Mouse (Mus musculus) neural tube, postnatal 0 days (tissue): ENCODE results near the gene Magoh. TPM values are rescaled to one million over a fixed set of nuclear protein-coding genes. Genes with fewer than 3 reads are reported as not detected.

Experiments
- polyA plus RNA-seq: library from polyadenylated mRNA; unstranded; fragments of >200 nt; fragmentation: Nextera tagmentation; extraction: Ambion mirVana; gene quantifications from 2 replicates; pipeline ENCODE4 v1.2.1, GENCODE M21; 2015

Gene Magoh
- 101 and 108 TPM in 2 replicates for polyA plus RNA-seq

GRCm38 (mm10) chr4:107879254-107880050 is at the start of gene Magoh:
Gene Magoh (plus strand): TSS chr4:107879755.

GRCm38 (mm10) chr4:107889731-107890432 is 10.3 kb downstream of the Magoh start, which contains the start of gene 0610037L13Rik:
Gene 0610037L13Rik (plus strand): TSS chr4:107889813.

GRCm38 (mm10) chr4:107923145-107923802 is 43.7 kb downstream of the Magoh start, which contains the start of gene Cpt2:
Gene Cpt2 (minus strand): TSS chr4:107923610.

Other genes with a start within 250 kb of the Magoh start
- gene Dmrtb1, start 195.5 kb upstream of the Magoh start, polyA plus RNA-seq: 6.7 and 7.5 TPM in 2 replicates
- gene Lrp8, start 77.5 kb upstream of the Magoh start, polyA plus RNA-seq: 41.2 and 49.3 TPM in 2 replicates
- gene 0610037L13Rik, start 10.1 kb downstream of the Magoh start, polyA plus RNA-seq: 110 and 113 TPM in 2 replicates
- gene Cpt2, start 43.9 kb downstream of the Magoh start, polyA plus RNA-seq: 13.4 and 13.8 TPM in 2 replicates
- not detected in 2 replicates for gene Slc1a7, start 88.6 kb downstream of the Magoh start, polyA plus RNA-seq
- gene Podn, start 216.7 kb downstream of the Magoh start, polyA plus RNA-seq: 1.0 and 1.5 TPM in 2 replicates